Mouse (Mus musculus) ES-Bruce4 (cell line): ENCODE results near the gene Clybl.

Source experiments
- CTCF ChIP-seq: IDR thresholded peaks from one replicate; pipeline ENCODE4 v1.8.1; 2011; ENCODE audit warnings: low read depth, low read length
- EP300 ChIP-seq: IDR thresholded peaks from 2 replicates; pipeline ENCODE4 v1.6.1; 2011; ENCODE audit warnings: low read depth, low read length; ENCODE audit not compliant: insufficient read depth
- POLR2A ChIP-seq: IDR thresholded peaks from one replicate; pipeline ENCODE4 v1.8.1; 2011; ENCODE audit warnings: low read length; ENCODE audit not compliant: insufficient read depth

DNA sequence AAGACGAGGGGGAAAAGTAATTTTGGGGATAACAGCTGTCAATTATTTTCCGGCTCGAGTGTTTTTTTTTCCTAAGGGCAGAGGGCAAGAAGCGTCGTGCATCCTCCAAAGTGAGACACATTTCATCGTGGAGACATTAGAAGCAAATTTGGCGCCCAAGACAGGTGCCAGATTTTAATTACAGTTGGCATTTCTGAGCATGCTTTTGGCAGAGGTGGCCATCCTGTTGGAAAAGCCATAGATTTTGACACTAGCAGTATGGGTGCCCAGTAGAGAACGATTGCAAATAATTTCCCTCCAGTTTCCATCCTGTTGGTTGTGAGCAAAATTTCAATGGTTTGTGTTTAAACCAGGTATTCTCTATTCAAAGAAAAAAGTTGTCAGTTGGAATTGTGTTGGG is 32.1 kb downstream of the Clybl start:
- TF ChIP-seq CTCF (no peak), POLR2A (no peak), EP300 (no peak)
